Mouse (Mus musculus) hindbrain, embryonic 14.5 days (tissue): ENCODE data around the gene Slc48a1. TPM values are rescaled to one million over a fixed set of nuclear protein-coding genes. Genes with fewer than 3 reads are reported as not detected.

ENCODE experiments used
- ATAC-seq: fragments of 200-750 bp; cut with Nextera tagmentation; 2 replicates; pipeline ENCODE4 v1.8.0; 2017; ENCODE audit warnings: moderate number of reproducible peaks, mild to moderate bottlenecking, moderate TSS enrichment, moderate library complexity; ENCODE audit not compliant: low FRiP score
- DNase-seq: peaks from one replicate; pipeline ENCODE4 v3.0.0-alpha.2; 2015; ENCODE audit warnings: low spot score
- H3K27ac ChIP-seq: fragments of 300-500 bp; sonication (generic); 2 replicates; pipeline ENCODE4 v1.5.1; 2014; ENCODE audit warnings: mild to moderate bottlenecking, moderate library complexity
- H3K27me3 ChIP-seq: fragments of 300-500 bp; sonication (generic); 2 replicates; pipeline ENCODE4 v1.6.1; 2014; ENCODE audit warnings: mild to moderate bottlenecking, low read length, mixed read lengths; ENCODE audit not compliant: control insufficient read depth, insufficient read depth
- H3K36me3 ChIP-seq: fragments of 300-500 bp; sonication (generic); replicated peaks from 2 replicates; pipeline ENCODE4 v1.6.1; 2014; ENCODE audit not compliant: control insufficient read depth, insufficient read depth
- H3K4me1 ChIP-seq: fragments of 300-500 bp; sonication (generic); replicated peaks from 2 replicates; pipeline ENCODE4 v1.6.1; 2014; ENCODE audit warnings: antibody characterized with exemption, low read length, mixed read lengths; ENCODE audit not compliant: control insufficient read depth, insufficient read depth
- H3K4me2 ChIP-seq: fragments of 300-500 bp; sonication (generic); replicated peaks from 2 replicates; pipeline ENCODE4 v1.6.1; 2014; ENCODE audit warnings: mild to moderate bottlenecking, moderate library complexity
- H3K4me3 ChIP-seq: fragments of 300-500 bp; sonication (generic); replicated peaks from 2 replicates; pipeline ENCODE4 v1.5.1; 2014; ENCODE audit warnings: mild to moderate bottlenecking, low read length
- H3K9ac ChIP-seq: fragments of 300-500 bp; sonication (generic); 2 replicates; pipeline ENCODE4 v1.6.1; 2014
- H3K9me3 ChIP-seq: fragments of 300-500 bp; sonication (generic); 2 replicates; pipeline ENCODE4 v1.6.1; 2016; ENCODE audit warnings: low read length; ENCODE audit not compliant: control insufficient read depth
- WGBS: fragments of 180-500 bp; shearing (Covaris S2); extraction: QIAGEN DNeasy Blood & Tissue Kit; methylation state at CpG from one replicate; pipeline ENCODE4 v1.1.7; 2014; 5-methylcytosine and 5-hydroxymethylcytosine counted together
- polyA plus RNA-seq: library from polyadenylated mRNA; unstranded; fragments of >200 nt; fragmentation: Nextera tagmentation; extraction: Ambion mirVana; gene quantifications from 2 replicates; pipeline ENCODE4 v1.2.1, GENCODE M21; 2014

Slc48a1 gene
- polyA plus RNA-seq, 1 experiment from 2014 or later: 92.6 TPM

DNA sequence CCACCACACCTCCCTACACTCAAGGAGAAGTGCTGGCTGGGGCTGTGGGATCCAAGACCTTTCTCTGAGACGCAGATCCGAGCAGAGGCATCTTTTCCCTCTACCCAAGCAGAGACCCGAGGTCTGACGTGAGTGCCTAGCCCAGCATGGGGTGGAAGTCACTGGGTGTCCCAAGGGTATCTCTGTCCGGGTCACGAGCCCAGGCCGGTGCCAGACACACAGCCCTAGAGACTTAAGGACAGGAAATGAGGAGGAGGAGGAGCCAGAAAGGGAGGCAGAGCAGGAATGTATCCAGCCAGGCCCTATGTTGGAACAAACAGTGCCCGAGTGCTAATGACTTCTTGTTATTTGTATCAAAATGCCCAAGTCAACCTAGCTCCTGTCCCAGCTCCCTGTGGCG lies 15.6 kb upstream of the Slc48a1 start:
- peaks cover 9% of the 10 kb centered on the region for H3K27me3 ChIP-seq

DNA sequence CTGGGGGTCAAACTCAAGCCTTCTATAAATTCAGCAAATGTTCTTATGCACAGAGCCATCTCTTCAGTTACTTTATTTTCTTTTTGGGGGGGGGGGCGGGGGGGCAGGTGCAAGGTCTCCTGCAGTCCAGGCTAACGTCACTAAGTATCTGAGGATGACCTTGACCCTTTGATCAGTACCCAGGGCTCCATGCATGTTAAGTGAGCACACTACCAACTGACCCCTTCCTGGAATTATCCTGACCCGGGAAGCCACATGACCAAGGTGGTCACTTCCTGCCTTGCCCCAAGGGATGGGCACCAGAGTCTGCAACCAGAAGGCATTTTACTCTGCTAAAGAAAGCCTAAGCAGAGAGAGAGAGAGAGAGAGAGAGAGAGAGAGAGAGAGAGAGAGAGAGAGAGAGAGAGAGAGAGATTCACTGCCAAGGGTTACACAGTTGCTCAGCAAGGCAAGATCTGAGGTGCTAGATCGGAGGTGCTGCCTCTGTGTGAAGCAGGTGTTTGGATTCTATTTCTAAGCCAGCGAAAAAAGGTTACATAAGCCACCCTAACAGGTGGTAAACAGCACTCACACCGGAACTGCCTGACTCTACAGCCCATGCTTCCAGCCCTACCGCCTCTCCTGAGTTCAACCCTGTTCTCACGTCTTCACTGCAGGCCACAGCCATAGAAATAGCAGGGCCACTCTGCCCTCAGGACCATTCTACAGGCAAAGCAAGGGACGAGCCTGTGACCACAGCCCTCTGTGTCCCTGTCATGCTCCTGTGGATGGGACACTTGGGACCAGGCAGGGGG lies 14.9 kb upstream of the Slc48a1 start:
- Histone ChIP-seq H3K27me3 (peaks cover 9% of the 10 kb centered on the region), H3K4me2 (no peak overlapping the region), H3K9me3 (no peaks in the 10 kb centered on the region), H3K36me3 (no peaks in the 10 kb centered on the region), H3K4me1 (peaks cover 22% of the 10 kb centered on the region), H3K27ac (no peak overlapping the region), H3K9ac (no peak overlapping the region), H3K4me3 (no peak overlapping the region)
- no peak for ATAC-seq
- WGBS: 64% methylated on average over 9 of the region's 9 CpGs
- no peak for DNase-seq

More for the DNA sequence above, 15.6 kb upstream of the Slc48a1 start:
- Histone ChIP-seq H3K27ac (no peak overlapping the region), H3K9me3 (no peaks in the 10 kb centered on the region), H3K4me2 (no peak overlapping the region), H3K4me3 (no peak overlapping the region), H3K36me3 (no peaks in the 10 kb centered on the region), H3K4me1 (peaks cover 17% of the 10 kb centered on the region), H3K9ac (no peak overlapping the region)
- DNase-seq (no peak), ATAC-seq (no peak)
- WGBS: 77% methylated on average over 9 of the region's 9 CpGs

GRCm38 (mm10) chr15:97764532-97764931 lies 13.8 kb upstream of the Slc48a1 start:
- no peaks in the 10 kb centered on the region for H3K36me3 ChIP-seq
- H3K27ac ChIP-seq: no peak overlapping the region
- DNase-seq: no peak
- no peak for ATAC-seq
- H3K27me3 ChIP-seq: peaks cover 15% of the 10 kb centered on the region
- H3K4me2 ChIP-seq: no peak overlapping the region
- 86% methylated on average over 2 of the region's 2 CpGs for WGBS
- no peak overlapping the region for H3K4me3 ChIP-seq
- no peaks in the 10 kb centered on the region for H3K9me3 ChIP-seq
- H3K4me1 ChIP-seq: peaks cover 22% of the 10 kb centered on the region
- H3K9ac ChIP-seq: no peak overlapping the region

GRCm38 (mm10) chr15:97765090-97765794 lies 13.1 kb upstream of the Slc48a1 start:
- peak overlapping the region; percentile 83 for H3K4me2 ChIP-seq
- 30% methylated on average over 13 of the region's 13 CpGs for WGBS
- H3K9me3 ChIP-seq: no peaks in the 10 kb centered on the region
- peaks cover 19% of the 10 kb centered on the region for H3K27me3 ChIP-seq
- no peaks in the 10 kb centered on the region for H3K36me3 ChIP-seq
- ATAC-seq: no peak
- no peak overlapping the region for H3K4me3 ChIP-seq
- DNase-seq: no peak
- no peak overlapping the region for H3K9ac ChIP-seq
- peaks cover 22% of the 10 kb centered on the region for H3K4me1 ChIP-seq
- no peak overlapping the region for H3K27ac ChIP-seq

DNA sequence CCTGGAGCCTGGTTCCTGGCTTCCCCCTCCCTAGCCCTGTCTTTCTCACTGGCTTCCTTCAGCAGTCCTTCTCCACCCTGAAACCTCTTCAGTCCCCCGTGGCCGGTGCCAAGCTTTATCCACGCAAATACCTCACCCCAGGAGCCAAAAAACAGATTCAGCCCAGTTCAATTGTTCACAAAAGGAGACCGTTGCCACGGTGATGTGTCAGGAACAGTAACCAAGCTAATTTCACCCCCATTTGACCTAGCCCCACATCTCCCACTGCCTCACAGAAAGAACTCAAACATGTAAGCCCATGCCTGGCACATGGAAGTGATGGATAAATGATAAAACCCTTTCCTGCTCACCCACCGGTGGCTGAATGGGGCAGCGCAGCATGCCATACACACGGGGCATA lies 12.1 kb upstream of the Slc48a1 start:
- peak overlapping the region; percentile 35 for H3K4me3 ChIP-seq
- peaks cover 22% of the 10 kb centered on the region for H3K4me1 ChIP-seq
- ATAC-seq: peak; percentile 46; the same call in 1 of the 2 replicates
- H3K27me3 ChIP-seq: peaks cover 24% of the 10 kb centered on the region
- peak overlapping the region; percentile 52 for H3K9ac ChIP-seq
- 4% methylated on average over 8 of the region's 8 CpGs for WGBS
- no peaks in the 10 kb centered on the region for H3K36me3 ChIP-seq
- H3K4me2 ChIP-seq: peak overlapping the region; percentile 83
- no peaks in the 10 kb centered on the region for H3K9me3 ChIP-seq
- peak overlapping the region; percentile 65 for H3K27ac ChIP-seq
- DNase-seq: peak; percentile 59

GRCm38 (mm10) chr15:97766594-97767279 lies 11.6 kb upstream of the Slc48a1 start:
- ATAC-seq (peak; percentile 43; the same call in 1 of the 2 replicates), DNase-seq (no peak)
- Histone ChIP-seq H3K9ac (peak overlapping the region; percentile 52), H3K4me2 (peak overlapping the region; percentile 83), H3K36me3 (no peaks in the 10 kb centered on the region), H3K4me1 (peaks cover 22% of the 10 kb centered on the region), H3K27me3 (peaks cover 24% of the 10 kb centered on the region), H3K9me3 (no peaks in the 10 kb centered on the region), H3K27ac (peak overlapping the region; percentile 65), H3K4me3 (peak overlapping the region; percentile 35)
- WGBS: 4% methylated on average over 23 of the region's 23 CpGs

GRCm38 (mm10) chr15:97767280-97768186 lies 10.8 kb upstream of the Slc48a1 start, which contains the start of gene Rapgef3:
Gene Rapgef3, minus strand, starts transcription at chr15:97767972.
- peak within 1 kb of the TSS; percentile 83 for H3K4me2 ChIP-seq
- peak within 1 kb of the TSS; percentile 35 for H3K4me3 ChIP-seq
- peak within 1 kb of the TSS; percentile 52 for H3K9ac ChIP-seq
- H3K27ac ChIP-seq: peak within 1 kb of the TSS; percentile 65
- DNase-seq: peak; percentile 58
- H3K4me1 ChIP-seq: peaks cover 22% of the 10 kb centered on the region
- H3K27me3 ChIP-seq: peaks cover 24% of the 10 kb centered on the region
- H3K9me3 ChIP-seq: no peaks in the 10 kb centered on the region
- ATAC-seq: peak; percentile 76
- under 1% methylated on average over 43 of the region's 44 CpGs for WGBS
- H3K36me3 ChIP-seq: no peaks in the 10 kb centered on the region

DNA sequence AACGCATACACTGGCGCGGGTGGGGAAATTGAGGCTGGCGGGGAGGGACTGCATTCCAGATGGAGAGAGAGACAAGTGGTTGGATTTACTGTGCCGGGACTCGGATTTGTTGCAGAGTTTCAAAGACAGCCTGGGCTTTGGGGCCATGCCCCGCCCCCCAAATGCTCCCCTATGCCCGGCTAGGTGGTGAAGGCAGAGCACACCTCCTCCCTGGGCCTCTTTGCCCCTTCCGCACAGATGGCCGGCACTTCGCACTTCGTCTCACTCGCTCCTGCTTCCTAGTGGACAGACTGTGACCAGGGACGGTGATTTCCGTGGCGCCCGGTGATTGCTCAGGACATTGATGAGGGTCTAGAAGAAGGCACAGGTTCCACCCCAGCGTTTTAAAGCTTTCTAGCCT lies 10.1 kb upstream of the Slc48a1 start:
- H3K4me2 ChIP-seq: peak overlapping the region; percentile 83
- no peaks in the 10 kb centered on the region for H3K36me3 ChIP-seq
- DNase-seq: peak; percentile 51
- peak overlapping the region; percentile 35 for H3K4me3 ChIP-seq
- no peaks in the 10 kb centered on the region for H3K9me3 ChIP-seq
- peak; percentile 12; the same call in 1 of the 2 replicates for ATAC-seq
- H3K27ac ChIP-seq: 0 out of 2 replicates have a peak overlapping the region, but pooled peaks have one; percentile 11
- H3K9ac ChIP-seq: peak overlapping the region; percentile 52
- H3K27me3 ChIP-seq: peaks cover 24% of the 10 kb centered on the region
- peaks cover 22% of the 10 kb centered on the region for H3K4me1 ChIP-seq
- WGBS: 0% methylated on average over 18 of the region's 18 CpGs
